Mouse (Mus musculus) CD4-positive, CD25-positive, alpha-beta regulatory T cell, adult 4 months (primary cell): ENCODE results near the gene Psmd9. TPM values are rescaled to one million over a fixed set of nuclear protein-coding genes. Genes with fewer than 3 reads are reported as not detected.
"Not testable (repeated sequence)": the region's sequence is repeated elsewhere in the genome, so short reads cannot be mapped to it uniquely, and the experiment has no call there.

Source experiments
- ATAC-seq: one replicate; pipeline ENCODE4 v1.8.0; 2017
- polyA plus RNA-seq, 2 experiments: library from polyadenylated mRNA; unstranded; fragments of 100-300 nt; shearing (Covaris generic); gene quantifications; one replicate each; pipeline ENCODE4 v1.2.1; 2017

Psmd9 gene
- polyA plus RNA-seq, 2 experiments from 2014 or later = 36.5 to 41.5 TPM

DNA sequence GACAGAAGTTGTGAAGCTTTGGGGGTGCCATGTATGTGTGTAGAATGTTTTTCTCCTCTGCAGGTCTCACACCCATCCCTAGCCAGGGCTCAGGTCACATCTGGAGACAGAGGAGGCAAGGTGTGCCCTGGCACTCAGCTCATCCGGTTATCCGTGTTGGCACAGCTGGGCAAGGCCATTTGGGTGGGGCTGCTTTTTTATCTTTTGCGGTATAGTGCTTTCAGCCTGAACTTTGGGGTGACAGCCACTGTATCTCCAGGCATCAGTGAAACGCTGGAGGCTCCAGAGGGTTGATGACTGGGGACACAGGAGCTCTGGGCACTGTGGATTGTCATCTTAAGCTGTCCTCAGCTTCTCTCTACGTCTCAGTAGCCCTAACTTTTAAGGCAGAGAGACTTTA, 24.2 kb downstream of the Psmd9 start:
- ATAC-seq = no peak

DNA sequence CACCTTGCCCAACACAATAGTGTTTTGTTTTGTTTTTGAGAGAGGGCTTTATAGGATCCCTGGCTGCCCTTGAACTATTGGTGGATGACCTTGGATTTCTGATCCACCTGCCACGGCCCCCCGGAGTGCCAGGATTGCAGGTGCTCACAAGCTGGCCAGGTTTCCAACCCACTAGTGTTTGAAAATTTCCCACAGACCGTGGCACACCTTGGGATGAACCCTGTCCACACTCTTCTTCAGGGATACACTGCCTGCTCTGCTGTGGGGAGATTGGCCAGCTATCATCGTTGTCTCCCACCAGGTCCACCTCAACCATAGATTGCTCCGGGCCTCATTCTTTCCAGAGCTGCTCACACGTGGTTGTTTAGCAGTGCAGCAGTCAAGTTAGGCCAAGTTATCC, 25.6 kb downstream of the Psmd9 start:
- no peak for ATAC-seq

DNA sequence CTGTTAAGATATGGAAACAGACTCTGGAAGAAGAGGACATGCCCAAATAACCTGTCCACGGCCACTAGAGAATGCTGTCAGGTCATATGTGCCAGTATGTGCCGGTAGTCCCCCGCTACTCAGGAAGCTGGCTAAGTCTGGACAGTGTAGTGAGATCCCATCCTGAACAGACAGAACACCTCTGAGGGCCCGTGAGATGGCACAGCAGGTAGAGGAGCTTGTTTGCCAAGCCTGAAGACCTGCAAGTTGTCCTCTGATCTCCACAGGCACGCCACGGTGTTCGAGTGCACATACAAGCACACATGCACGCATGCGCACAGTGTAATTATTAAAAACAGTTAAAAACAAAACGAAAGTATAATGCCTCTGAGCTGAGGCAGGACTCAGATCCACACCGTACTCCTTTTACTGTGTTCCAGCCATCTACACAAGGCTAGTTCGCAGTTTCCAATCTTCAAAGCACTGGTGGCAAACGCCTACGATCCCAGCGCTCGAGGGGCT, 26.3 kb downstream of the Psmd9 start:
- ATAC-seq = no peak

DNA sequence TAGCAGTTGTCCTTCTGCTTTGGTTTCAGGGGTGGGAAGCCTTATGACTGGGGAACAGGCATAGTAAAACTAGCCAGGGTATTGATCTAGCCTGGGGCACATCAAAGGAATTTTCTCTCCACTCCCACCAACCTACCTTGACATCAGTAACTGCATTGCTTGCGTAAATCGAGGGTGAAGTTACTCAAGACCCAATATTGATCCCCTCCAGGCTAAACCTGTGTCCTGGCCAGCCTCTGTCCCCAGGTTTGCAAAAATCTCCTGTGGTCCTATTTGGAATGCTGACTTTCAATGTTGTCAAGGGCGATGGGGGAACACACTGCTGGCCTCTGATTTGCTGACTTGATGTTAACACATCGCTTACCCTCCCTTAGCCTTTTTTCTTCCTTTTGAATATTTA, 27.5 kb downstream of the Psmd9 start:
- ATAC-seq = no peak

DNA sequence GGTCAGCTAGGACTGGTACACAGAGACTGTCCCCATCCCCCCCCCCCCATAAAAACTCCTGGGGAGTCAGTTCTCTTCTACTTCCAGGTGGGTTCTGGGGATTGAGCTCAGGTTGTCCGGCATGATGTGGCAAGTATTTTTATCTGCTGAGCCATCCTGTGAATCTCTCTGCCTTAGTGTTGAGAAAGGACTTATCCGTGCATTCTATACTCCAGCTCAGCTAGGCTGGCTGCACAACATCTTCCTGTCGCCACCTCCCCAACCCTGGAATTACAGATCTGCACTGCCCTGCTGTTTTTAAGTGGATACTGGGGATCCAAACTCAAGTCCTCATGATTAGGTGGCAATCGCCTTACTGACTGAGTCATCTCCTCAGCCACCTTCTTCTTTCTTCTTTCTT, 29.3 kb downstream of the Psmd9 start:
- ATAC-seq = no peak

DNA sequence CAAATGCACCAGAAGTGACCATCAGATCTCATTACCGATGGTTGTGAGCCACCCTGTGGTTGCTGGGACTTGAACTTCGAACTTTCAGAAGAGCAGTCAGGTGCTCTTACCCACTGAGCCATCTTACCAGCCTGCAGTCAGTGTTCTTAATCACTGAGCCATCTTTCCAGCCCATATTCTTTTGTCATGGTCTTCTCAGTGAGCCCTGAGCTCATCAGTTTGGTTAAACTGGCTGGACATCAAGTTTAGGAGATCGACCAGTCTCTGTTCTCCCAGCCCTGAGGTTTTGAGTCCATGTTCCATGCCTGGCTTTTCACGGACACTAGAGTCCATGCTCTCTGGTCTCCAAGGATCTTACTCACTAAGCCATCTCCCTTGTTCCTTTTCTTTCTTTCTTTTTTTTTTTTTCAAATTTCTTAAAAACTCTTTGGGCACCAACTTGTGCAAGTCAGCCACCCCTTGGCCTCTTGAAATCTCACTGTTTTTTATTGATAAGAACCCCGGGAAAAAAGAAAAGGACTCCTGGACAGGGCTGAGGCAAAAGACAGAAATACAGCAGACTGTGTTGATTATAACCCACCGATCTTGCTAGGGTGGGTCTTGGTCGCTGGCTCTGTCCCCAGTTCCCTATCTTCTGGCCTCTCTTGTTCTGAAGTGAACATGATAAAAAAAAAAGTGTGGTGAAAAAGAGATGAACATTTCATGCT, 31.8 kb downstream of the Psmd9 start:
- ATAC-seq = not testable (repeated sequence)

DNA sequence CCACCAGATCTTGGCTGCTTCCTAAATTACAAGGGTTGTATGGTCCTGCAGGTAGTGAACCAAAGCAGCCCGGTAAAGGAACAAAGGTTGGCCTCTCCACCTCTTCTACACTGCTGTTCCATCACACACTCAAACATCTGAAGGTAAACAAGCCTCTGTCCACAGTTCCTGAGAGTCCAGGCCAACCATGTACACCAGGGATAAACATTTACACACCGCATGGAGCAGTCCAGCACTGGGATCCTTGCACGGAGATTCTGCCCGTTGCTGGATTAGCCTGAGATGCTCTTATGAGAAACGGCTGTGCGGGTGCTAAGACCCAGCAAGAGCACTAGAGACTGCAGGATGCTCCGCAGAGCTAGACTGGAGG, 32.3 kb downstream of the Psmd9 start:
- ATAC-seq = no peak

DNA sequence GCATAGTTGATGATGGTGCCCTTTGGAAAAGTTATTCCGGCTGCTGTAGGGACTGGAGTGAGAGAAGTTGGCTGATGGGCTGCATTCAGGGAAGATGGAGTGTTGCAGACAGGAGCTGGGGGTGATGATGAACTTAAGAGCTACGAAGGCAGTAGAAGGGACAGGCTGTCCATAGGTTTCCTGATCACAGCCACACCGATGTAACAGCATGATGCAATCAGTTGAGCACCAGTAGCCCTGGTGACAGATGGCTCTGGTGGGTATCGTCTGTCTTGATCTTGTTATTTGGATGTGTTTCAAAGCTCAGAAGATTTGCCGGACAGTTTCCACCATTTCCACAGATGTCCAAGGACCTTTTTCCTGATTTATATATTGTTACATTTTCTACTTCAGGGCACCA, 32.8 kb downstream of the Psmd9 start:
- ATAC-seq = no peak

DNA sequence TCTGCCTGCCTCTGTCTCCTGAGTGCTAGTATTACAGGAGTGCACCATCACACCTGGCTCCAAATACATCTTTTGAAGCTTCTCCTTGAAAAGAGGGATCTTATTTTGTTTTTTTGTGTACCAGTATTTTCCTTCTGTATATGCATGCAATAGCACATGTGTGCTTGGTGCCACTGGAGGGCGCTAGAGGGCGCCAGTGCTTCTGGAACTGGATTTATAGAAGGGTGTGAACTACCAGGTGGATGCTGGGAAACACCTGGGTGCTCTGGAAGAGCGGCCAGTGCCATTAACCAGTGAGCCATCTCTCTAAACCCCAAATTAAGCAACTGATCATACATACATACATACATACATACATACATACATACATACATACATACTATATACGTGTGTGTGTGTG, 33.6 kb downstream of the Psmd9 start:
- not testable (repeated sequence) for ATAC-seq

DNA sequence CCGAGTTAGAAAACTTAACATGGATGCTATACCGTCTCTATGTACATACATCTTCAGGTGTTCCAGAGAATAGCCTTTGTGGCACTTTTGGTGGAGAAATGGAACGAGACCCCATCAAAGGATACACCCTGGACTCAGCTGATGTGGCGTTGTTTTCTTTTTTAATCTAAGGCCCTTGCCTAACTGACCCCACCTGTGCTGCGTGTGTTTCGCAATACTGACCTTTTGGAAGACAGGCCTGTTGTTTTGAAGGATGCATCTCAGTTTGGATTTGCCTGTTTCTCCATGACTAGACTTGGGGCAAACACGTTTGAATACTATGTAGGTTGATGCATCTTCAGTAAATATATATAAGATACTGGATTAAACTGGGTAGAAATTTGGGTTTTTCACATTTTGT, 34.4 kb downstream of the Psmd9 start:
- ATAC-seq = not testable (repeated sequence)

DNA sequence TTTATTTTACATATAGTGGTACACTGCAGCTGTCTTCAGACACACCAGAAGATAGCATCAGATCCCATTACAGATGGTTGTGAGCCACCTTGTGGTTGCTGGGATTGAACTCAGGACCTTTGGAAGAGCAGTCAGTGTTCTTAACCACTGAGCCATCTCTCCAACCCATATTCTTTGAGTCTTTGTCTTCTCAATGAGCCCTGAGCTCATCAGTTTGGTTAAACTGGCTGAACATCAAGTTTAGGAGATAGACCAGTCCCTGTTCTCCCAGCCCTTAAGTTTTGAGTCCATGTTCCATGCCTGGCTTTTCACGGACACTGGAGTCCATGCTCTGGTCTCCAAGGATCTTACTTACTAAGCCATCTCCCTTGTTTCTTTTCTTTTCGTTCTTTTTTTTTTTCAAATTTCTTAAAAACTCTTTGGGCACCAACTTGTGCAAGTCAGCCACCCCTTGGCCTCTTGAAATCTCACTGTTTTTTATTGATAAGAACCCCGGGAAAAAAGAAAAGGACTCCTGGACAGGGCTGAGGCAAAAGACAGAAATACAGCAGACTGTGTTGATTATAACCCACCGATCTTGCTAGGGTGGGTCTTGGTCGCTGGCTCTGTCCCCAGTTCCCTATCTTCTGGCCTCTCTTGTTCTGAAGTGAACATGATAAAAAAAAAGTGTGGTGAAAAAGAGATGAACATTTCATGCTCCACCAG, 53.3 kb downstream of the Psmd9 start:
- ATAC-seq = not testable (repeated sequence)

DNA sequence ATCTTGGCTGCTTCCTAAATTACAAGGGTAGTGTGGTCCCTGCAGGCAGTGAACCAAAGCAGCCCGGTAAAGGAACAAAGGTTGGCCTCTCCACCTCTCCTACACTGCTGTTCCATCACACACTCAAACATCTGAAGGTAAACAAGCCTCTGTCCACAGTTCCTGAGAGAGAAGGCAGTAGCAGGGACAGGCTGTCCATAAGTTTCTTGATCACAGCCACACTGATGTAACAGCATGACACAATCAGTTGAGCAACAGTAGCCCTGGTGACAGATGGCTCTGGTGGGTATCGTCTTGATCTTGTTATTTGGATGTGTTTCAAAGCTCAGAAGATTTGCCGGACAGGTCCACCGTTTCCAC, 53.8 kb downstream of the Psmd9 start:
- ATAC-seq = no peak

DNA sequence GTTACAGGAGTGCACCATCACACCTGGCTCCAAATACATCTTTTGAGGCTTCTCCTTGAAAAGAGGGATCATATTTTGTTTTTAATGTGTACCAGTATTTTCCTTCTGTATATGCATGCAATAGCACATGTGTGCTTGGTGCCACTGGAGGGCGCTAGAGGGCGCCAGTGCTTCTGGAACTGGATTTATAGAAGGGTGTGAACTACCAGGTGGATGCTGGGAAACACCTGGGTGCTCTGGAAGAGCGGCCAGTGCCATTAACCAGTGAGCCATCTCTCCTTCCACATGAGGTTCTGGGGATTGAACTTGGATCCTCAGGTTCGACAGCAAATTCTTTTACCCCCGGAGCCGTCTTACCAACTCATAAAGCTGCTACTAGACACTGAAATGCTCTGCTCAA, 54.6 kb downstream of the Psmd9 start:
- not testable (repeated sequence) for ATAC-seq

DNA sequence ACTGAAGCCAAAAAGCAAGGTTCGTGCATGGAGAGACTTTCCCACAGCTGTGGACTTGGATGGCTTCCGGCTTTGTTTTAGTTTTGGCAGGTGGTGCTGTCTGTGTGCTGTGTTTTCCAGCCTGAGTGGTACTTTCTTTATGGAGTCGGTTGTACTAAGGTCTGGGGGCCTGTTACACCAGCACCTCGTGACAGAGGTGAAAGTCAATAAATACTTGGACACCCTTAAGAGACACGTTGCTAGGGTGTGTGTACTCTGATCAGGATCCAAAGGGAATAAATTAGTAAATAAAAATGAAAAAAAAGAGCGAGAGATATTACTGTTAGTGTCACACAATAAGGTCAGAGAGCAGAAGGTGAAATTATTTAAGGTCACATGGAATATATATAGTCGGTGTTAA, 57.6 kb downstream of the Psmd9 start:
- no peak for ATAC-seq

DNA sequence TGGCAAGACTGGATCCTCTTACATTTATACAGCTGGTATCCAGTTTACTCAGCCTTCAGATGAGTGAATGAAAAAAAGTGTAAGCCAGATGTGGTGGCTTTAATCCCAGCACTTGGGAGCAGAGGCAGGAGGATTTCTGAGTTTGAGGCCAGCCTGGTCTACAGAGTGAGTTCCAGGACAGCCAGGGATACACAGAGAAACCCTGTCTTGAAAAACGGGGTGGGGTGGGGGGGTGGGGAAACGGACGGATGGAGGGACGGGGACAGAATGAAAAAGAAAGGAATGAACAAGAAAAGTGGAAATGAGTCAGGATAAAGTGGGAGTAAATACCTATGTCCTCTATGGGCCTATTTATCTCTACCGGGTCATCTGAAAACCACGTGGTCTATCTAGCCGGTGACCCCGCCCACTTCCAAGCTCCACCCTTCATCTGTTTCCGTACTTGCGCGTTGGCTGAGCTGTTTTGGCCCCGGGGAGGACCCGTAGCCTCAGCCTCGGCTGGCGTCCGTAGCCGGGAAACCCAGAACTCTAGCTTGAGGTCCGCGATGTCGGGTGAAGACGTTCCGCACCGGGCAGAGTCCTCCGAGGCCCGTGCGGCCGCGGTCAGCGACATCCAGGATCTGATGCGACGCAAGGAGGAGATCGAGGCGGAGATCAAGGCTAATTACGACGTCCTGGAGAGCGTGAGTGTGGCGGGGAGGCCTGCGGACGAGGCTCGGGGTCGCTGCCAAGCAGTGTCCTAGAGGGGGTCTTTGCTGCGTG, 58.7 kb downstream of the Psmd9 start:
- peak; percentile 91 for ATAC-seq

DNA sequence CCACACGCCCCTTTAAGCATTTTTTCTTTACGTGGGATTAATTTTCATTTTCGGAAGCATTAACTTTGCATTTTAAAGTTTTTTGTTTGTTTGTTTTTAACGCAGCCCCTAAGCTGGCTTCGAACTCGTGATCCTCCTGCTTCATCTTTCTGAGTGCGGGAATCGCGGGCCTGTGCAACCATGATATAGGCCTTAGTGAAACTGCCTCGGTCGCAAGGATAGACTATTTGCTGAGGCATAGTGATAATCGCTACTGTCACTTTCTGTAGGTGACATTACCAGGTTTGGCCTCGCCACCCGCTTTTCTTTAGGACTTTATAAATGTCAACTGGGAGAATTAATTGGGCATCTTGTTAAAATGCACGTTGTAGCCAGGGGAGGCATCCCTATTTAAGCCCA, 59.3 kb downstream of the Psmd9 start:
- ATAC-seq = no peak

DNA sequence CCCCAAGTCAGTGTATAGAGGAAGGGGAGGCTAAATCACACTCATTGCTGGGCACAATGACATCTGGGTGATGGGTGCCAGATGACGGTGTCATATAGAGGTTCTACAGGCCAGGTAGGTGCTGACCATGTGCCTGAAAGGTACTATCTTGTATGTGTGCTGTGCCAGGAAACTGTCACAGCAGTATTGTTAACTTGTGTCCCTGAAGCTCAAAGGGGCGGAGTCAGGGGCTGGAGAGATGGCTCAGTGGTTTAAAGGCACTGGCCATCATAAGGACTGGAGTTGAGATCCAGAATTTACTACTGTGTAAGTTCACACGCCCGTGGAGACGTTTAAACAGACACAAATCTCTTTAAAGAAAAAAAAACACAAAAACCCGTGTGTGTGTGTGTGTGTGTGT, 60.1 kb downstream of the Psmd9 start:
- no peak for ATAC-seq

DNA sequence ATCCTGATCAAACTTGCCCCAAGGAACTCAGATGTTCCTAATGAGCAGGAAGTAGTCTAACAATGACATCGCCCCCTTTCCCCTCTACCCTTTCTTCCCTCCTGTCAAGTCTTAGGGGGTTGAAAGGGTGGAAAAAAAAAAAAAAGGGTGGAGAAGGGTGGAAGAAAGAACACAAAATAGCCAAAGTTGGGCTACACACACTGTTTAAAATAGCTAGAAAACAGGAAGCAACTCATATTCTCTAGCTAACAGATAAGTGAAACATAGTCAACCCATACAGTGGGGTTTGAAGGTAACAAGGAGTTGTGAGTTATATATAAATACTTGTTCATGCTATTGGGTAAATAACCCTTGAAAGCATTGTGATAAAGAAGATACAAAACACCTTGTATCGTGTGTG, 63.0 kb downstream of the Psmd9 start:
- no peak for ATAC-seq

DNA sequence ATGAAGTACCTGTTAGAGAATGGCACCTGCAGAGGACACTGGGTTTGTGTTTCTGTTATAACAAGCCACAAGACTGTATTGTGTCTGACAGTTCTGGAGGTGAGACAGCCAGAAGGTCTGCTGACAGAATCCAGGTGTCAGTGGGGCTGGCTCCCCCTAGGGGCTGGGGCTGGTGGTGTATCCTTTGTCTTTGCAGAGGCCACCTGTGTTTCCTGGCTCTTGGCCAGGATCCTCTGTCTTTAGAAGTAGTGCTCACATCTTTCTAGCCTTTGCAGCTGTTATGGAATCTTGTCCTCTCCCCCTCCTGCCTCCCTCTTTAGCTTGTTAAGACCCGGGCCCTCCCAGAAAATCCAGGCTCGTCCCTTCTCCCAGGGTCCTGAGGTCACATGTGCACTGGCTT, 66.5 kb downstream of the Psmd9 start:
- ATAC-seq = peak; percentile 87

DNA sequence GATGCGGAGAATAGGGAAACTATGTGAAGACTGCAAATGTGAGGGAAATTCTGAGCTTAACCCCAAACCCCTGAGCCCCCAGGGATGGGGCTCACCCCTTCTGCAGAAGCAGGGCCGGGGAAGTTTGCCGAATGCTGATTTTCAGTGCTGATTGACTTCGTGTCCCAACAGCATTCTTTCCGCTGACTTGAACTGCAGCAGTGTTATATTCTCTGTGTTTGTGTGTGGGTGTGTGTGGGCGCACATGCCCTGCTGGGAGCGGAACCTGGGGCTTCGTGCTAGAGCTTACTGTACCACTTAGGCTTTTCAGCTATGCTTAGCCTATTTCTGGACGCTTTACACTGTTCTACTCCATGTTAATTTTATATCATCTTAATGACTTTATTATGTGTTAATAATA, 67.2 kb downstream of the Psmd9 start:
- no peak for ATAC-seq

DNA sequence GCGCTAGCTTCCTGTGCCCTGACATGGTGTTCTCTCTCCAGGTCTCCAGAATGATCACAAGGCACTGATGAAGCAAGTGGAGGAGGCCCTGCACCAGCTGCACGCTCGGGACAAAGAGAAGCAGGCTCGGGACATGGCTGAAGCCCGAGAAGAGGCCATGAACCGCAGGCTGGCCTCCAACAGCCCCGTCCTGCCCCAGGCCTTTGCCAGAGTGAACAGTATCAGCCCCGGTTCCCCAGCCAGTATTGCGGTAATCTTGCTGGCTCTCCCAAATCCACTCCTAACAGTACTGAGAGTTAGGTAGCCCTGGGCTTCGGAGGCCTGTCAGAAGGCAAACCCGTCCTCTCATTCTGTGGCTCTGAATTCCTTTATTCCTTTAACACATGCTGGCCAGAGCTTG, 70.3 kb downstream of the Psmd9 start:
- no peak for ATAC-seq

DNA sequence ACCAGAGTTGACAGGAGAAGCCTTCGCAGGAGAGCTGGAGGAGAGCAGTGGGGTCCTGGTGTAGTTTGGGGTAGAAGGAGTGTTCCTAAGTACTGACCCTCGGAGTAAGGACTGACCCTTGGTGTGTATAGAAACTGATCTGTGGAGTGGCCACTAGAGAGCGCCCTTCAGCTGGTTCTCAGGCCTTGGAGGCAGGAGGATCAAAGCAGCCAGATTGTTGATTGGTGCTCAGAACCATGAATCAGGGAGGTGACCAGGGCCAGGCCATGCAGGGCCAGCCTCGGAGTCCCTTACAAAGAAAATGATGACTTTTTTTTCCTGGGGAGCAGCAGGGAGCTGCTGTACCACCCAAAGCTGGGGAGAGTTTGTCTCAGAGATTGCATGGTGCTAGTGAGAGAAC, 76.3 kb downstream of the Psmd9 start:
- peak; percentile 41 for ATAC-seq

DNA sequence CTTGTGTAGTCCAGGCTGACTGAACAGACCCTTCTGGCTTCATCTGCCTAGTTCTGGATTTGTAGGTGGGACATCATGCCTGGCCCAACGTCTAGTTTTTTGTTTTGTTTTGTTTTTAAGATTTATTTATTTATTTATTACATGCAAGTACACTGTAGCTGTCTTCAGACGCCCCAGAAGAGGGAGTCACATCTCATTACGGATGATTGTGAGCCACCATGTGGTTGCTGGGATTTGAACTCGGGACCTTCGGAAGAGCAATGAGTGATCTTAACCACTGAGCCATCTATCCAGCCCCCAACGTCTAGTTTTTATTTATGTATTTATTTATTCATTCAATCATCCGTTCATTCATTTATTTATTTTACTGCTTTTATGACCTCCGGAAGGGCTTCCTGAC, 82.2 kb downstream of the Psmd9 start:
- ATAC-seq = no peak

DNA sequence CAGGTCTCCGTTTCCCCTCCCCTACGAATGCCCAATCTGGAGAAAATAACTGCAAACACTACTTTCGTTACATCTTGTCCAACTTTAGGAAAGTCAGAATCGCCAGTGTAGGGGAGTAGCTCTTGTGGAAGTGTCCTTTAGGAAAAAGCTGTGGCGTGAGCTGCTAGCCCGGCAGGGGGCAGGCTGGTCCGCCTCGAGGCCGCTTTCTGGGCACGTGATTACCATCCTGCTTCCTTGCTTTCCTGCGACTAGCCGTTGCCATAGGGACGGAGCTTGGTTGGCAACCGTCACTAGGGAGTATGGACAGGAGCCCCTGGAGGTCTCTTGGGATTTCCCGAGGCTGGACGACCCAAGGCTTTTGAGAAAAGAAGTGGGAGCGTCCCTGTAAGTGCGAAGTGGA, 82.6 kb downstream of the Psmd9 start, which contains the start of gene Wdr66:
Gene Wdr66 (plus strand): TSS at position 269 of the 400 bp plus-strand sequence.
- ATAC-seq = peak; percentile 64
